Mouse (Mus musculus) forebrain, embryonic 11.5 days (tissue): ENCODE results near the gene Zcrb1. TPM values are rescaled to one million over a fixed set of nuclear protein-coding genes. Genes with fewer than 3 reads are reported as not detected.
"Not testable (repeated sequence)": the region's sequence is repeated elsewhere in the genome, so short reads cannot be mapped to it uniquely, and the experiment has no call there.

ENCODE experiments used
- ATAC-seq: fragments of 200-750 bp; cut with Nextera tagmentation; replicated peaks from 2 replicates; pipeline ENCODE4 v1.8.0; 2017; ENCODE audit warnings: moderate TSS enrichment; ENCODE audit not compliant: low FRiP score
- DNase-seq: peaks from one replicate; pipeline ENCODE4 v3.0.0-alpha.2; 2017; ENCODE audit warnings: low spot score
- H3K27ac ChIP-seq: fragments of 300-500 bp; sonication (generic); 2 replicates; pipeline ENCODE4 v1.5.1; 2014; ENCODE audit warnings: low read depth, low read length
- H3K27me3 ChIP-seq: fragments of 300-500 bp; sonication (generic); 2 replicates; pipeline ENCODE4 v1.6.1; 2014; ENCODE audit warnings: mild to moderate bottlenecking, low read length, mixed read lengths; ENCODE audit not compliant: control insufficient read depth, insufficient read depth
- H3K36me3 ChIP-seq: fragments of 300-500 bp; sonication (generic); 2 replicates; pipeline ENCODE4 v1.6.1; 2014; ENCODE audit warnings: mild to moderate bottlenecking, low read length, moderate library complexity, mixed read lengths; ENCODE audit not compliant: control insufficient read depth, insufficient read depth
- H3K4me1 ChIP-seq: fragments of 300-500 bp; sonication (generic); replicated peaks from 2 replicates; pipeline ENCODE4 v1.6.1; 2014; ENCODE audit warnings: low read length, mixed read lengths; ENCODE audit not compliant: control insufficient read depth, insufficient read depth
- H3K4me2 ChIP-seq: fragments of 300-500 bp; sonication (generic); 2 replicates; pipeline ENCODE4 v1.6.1; 2014; ENCODE audit warnings: low read depth, mild to moderate bottlenecking, low read length, moderate library complexity, mixed read lengths; ENCODE audit not compliant: severe bottlenecking
- H3K4me3 ChIP-seq: fragments of 300-500 bp; sonication (generic); 2 replicates; pipeline ENCODE4 v1.5.1; 2014; ENCODE audit warnings: low read depth, low read length
- H3K9ac ChIP-seq: fragments of 300-500 bp; sonication (generic); 2 replicates; pipeline ENCODE4 v1.6.1; 2014; ENCODE audit warnings: low read length
- H3K9me3 ChIP-seq: fragments of 300-500 bp; sonication (generic); 2 replicates; pipeline ENCODE4 v1.6.1; 2016; ENCODE audit warnings: low read length, mixed read lengths; ENCODE audit not compliant: control insufficient read depth
- WGBS: fragments of 180-500 bp; shearing (Covaris S2); extraction: QIAGEN DNeasy Blood & Tissue Kit; methylation state at CpG from one replicate; pipeline ENCODE4 v1.1.7; 2014; 5-methylcytosine and 5-hydroxymethylcytosine counted together
- polyA plus RNA-seq: library from polyadenylated mRNA; unstranded; fragments of >200 nt; fragmentation: Nextera tagmentation; extraction: Ambion mirVana; gene quantifications from 2 replicates; pipeline ENCODE4 v1.2.1, GENCODE M21; 2014

Gene Zcrb1
- polyA plus RNA-seq, 1 experiment from 2014 or later = 167 TPM

GRCm38 (mm10) chr15:93398699-93399540 is 786 bp upstream of the Zcrb1 start:
- H3K27me3 ChIP-seq = no peaks in the 10 kb centered on the region

DNA sequence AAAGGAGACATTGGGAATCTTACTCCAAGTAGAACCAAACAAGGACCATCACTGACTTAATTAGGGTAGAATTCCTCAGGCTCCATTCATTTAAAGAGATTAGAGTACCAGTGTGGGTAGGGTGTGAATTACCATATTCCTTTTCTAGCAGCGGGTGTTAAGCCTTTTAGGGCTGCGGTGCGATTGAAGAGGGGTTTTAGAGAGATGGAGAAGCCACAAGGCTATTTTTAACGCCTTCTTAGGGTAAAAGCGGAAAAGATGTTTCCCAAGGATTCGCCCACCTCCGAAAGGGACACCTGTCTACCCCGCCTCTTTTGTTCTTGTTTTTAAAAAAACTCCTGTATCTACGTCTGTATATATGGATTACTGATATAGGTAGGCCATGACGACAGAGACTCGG is 865 bp downstream of the Zcrb1 start:
- ATAC-seq = no peak
- Histone ChIP-seq H3K27me3 (no peaks in the 10 kb centered on the region), H3K9ac (peak overlapping the region; percentile 91), H3K4me2 (peak overlapping the region; percentile 67), H3K9me3 (no peaks in the 10 kb centered on the region), H3K36me3 (no peaks in the 10 kb centered on the region; the same call in 1 of the 2 replicates), H3K4me3 (peak overlapping the region; percentile 96), H3K4me1 (peaks cover 11% of the 10 kb centered on the region; the same call in 1 of the 2 replicates), H3K27ac (no peak overlapping the region)
- 1% methylated on average over 11 of the region's 11 CpGs for WGBS
- no peak for DNase-seq

More at GRCm38 (mm10) chr15:93398699-93399540, 786 bp upstream of the Zcrb1 start:
- Histone ChIP-seq H3K4me3 (peak overlapping the region; percentile 96), H3K4me1 (peaks cover 11% of the 10 kb centered on the region; the same call in 1 of the 2 replicates), H3K9me3 (no peaks in the 10 kb centered on the region), H3K36me3 (no peaks in the 10 kb centered on the region; the same call in 1 of the 2 replicates), H3K9ac (peak overlapping the region; percentile 91), H3K4me2 (peak overlapping the region; percentile 67), H3K27ac (peak overlapping the region; percentile 65)
- peak; percentile 57 for DNase-seq
- peak; percentile 40; the same call in 1 of the 2 replicates for ATAC-seq
- 1% methylated on average over 36 of the region's 36 CpGs for WGBS

DNA sequence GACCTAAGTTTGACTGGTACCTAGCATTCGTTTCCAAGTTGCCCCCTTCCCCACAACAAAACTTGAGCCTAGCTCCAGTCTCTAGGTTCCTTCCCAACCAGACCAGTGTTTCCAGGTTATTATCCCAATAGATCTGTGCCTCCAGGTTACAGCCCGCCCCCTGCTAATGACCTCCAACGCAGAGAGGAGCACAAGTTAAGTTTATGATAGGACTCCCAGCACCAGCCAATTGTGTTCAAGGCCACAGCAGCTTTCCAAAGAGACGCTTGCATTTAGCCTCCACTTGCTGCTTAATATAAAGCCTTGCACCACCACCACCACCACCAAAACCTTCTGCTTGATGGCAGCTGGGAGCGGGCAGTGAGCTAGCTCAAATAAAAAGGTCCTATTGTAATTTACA is 16.8 kb downstream of the Zcrb1 start:
- Histone ChIP-seq H3K36me3 (no peaks in the 10 kb centered on the region; the same call in 1 of the 2 replicates), H3K27ac (no peak overlapping the region)
- 72% methylated on average over 5 of the region's 5 CpGs for WGBS

GRCm38 (mm10) chr15:93379177-93379576 is 19.0 kb downstream of the Zcrb1 start:
- no peaks in the 10 kb centered on the region for H3K27me3 ChIP-seq
- H3K9me3 ChIP-seq = no peaks in the 10 kb centered on the region
- DNase-seq (no peak), ATAC-seq (no peak)
- no peak overlapping the region for H3K4me2 ChIP-seq
- H3K4me1 ChIP-seq = no peaks in the 10 kb centered on the region
- 76% methylated on average over 3 of the region's 3 CpGs for WGBS
- no peak overlapping the region for H3K27ac ChIP-seq
- no peak overlapping the region for H3K4me3 ChIP-seq
- H3K36me3 ChIP-seq = no peaks in the 10 kb centered on the region
- no peak overlapping the region for H3K9ac ChIP-seq

More for the DNA sequence above, 16.8 kb downstream of the Zcrb1 start:
- Histone ChIP-seq H3K9ac (no peak overlapping the region), H3K4me2 (no peak overlapping the region), H3K27me3 (no peaks in the 10 kb centered on the region), H3K9me3 (no peaks in the 10 kb centered on the region), H3K4me3 (no peak overlapping the region), H3K4me1 (no peaks in the 10 kb centered on the region)
- DNase-seq (no peak), ATAC-seq (no peak)

- Histone ChIP-seq H3K36me3 (no peaks in the 10 kb centered on the region), H3K4me2 (no peak overlapping the region), H3K4me3 (no peak overlapping the region), H3K27ac (no peak overlapping the region), H3K9me3 (no peaks in the 10 kb centered on the region), H3K9ac (no peak overlapping the region), H3K27me3 (no peaks in the 10 kb centered on the region), H3K4me1 (no peaks in the 10 kb centered on the region)
- no peak for DNase-seq
- no peak for ATAC-seq
- 92% methylated on average over 5 of the region's 5 CpGs for WGBS
These were observed 22.4 kb downstream of the Zcrb1 start for GRCm38 (mm10) chr15:93375696-93376095.

GRCm38 (mm10) chr15:93372525-93373119 is 25.5 kb downstream of the Zcrb1 start:
- H3K9me3 ChIP-seq, H3K9ac ChIP-seq, DNase-seq, H3K4me3 ChIP-seq, H3K36me3 ChIP-seq, H3K27ac ChIP-seq, ATAC-seq, H3K4me1 ChIP-seq, H3K27me3 ChIP-seq, H3K4me2 ChIP-seq: not testable (repeated sequence)

- Histone ChIP-seq H3K4me2 (no peak overlapping the region), H3K27me3 (no peaks in the 10 kb centered on the region), H3K27ac (no peak overlapping the region), H3K9ac (no peak overlapping the region), H3K36me3 (no peaks in the 10 kb centered on the region), H3K4me3 (no peak overlapping the region), H3K4me1 (no peaks in the 10 kb centered on the region), H3K9me3 (no peaks in the 10 kb centered on the region)
- ATAC-seq (no peak), DNase-seq (no peak)
- WGBS = 84% methylated on average over 2 of the region's 2 CpGs
These were observed 26.3 kb downstream of the Zcrb1 start for GRCm38 (mm10) chr15:93371838-93372237.

DNA sequence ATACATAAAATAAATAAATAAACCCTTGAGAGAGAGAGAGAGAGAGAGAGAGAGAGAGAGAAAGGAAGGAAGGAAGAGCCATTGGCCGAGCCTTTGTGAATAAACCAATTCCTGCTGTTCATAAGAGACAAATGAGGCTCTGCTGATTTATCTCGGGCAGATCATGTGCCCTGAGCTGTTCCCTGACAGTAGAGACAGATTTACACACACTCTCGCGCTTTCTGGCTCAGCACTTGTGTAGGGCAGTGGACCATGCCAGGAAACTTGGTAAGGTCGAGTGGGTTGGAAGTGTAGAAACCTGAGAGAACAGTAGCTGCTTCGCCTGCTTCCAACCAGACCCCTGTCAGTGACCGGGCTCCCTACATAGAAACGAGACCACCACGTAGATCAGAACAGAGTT is 29.6 kb downstream of the Zcrb1 start:
- no peak for ATAC-seq
- Histone ChIP-seq H3K9ac (no peak overlapping the region), H3K9me3 (no peaks in the 10 kb centered on the region)

More for the DNA sequence above, 29.6 kb downstream of the Zcrb1 start:
- DNase-seq = no peak
- WGBS = 83% methylated on average over 9 of the region's 9 CpGs
- Histone ChIP-seq H3K36me3 (no peaks in the 10 kb centered on the region), H3K4me2 (no peak overlapping the region), H3K4me3 (no peak overlapping the region), H3K27ac (no peak overlapping the region), H3K27me3 (no peaks in the 10 kb centered on the region), H3K4me1 (no peaks in the 10 kb centered on the region)
